Mouse (Mus musculus): ENCODE measurements around the gene Gm10203.

GRCm38 (mm10) chr6:149097276-149097675 lies 32.7 kb upstream of the Gm10203 start:
- no peak for TF ChIP-seq GATA1 (IDR thresholded peaks at IDR 0.05; ENCODE audit: borderline replicate concordance, low read length)
- TF ChIP-seq FLI1 (IDR thresholded peaks at IDR 0.05; ENCODE audit: low read length): no peak
